Mouse (Mus musculus) layer of hippocampus, postnatal 10 days (tissue): Measurements from ENCODE around the gene Rtl6. TPM values are rescaled to one million over a fixed set of nuclear protein-coding genes. Genes with fewer than 3 reads are reported as not detected.
A peak's percentile ranks its signal among the peaks of the same experiment; 100 is the strongest.

Experiments
- DNase-seq, 2 experiments: peaks; one replicate each; pipeline ENCODE4 v3.0.0; 2021; ENCODE audit warnings: low spot score in 2 of 2
- total RNA-seq, 2 experiments: library from RNA; stranded (reverse); gene quantifications; 2 replicates each; pipeline ENCODE4 v1.2.3; 2021

The Rtl6 gene
- total RNA-seq, 2 experiments from 2014 or later: 60.6 to 65.2 TPM

DNA sequence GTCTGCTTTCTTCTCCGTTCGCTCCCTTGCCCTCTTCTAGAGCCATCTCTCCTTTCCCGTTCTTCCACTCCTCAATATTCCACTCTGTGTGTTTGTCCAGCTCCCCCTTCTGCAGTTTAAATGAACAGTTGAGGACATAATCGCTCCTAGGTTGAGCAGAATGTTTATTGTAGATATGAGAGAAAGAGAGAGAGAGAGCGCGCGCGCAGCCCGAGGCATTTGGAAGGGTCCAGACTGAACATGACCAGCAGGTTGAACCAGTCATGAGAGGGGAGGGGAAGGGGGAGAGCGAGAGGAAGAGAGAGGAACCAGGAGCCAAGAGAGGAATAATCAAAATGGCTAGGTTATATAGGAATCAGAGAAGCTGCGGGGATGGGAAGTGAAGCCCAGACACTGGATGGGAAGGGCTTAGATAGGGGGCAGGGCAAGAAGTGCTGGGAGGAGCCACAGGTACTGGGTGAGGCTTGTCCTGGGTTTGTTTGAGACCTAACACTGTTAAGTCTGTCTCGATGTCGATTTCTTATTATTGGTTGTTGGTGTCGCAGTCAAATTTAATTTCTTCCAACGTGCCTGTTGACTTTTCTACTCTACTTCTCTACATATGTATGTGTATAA lies 18.5 kb downstream of the Rtl6 start:
- DNase-seq: no peak

DNA sequence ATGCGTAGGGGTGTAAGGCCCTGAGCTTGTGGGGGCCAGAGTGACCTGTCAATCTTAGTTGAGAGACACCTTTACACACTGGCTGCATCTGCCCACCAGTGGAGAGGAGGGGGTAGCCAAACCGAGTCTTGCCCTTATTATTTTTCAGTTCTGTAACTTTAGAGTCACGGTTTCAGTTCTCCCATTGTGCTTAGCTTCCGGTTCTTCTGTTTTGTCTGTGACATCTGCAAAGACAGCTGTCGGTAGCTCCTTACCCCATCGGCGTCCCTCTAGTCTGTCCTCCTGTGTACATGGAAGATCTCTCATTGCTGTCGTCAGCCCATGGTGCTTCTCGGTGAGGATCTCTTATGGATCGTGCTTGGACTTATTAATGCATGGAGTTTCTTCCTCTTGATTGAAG lies 20.5 kb downstream of the Rtl6 start:
- no peak for DNase-seq

DNA sequence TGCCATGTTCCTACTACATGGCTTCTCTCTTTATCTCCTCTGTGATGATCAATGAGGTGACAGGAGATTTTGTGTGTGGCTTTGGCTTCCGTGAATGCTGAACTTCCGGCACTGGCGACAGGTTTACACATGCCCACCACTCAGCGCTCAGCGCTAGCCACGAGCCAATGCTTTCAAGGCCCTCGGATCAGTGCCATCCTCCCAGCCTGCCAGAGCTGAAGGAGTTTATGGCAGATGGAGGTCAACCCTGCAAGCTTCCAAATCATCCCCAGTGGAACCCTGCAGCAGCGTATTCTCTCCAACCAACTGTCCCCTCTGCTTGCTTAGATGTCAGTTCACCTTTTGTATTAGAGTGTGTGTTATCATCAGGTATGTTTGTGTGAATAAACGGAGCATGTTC lies 21.0 kb downstream of the Rtl6 start:
- no peak for DNase-seq

GRCm38 (mm10) chr15:84535953-84536352 lies 21.7 kb downstream of the Rtl6 start:
- DNase-seq: no peak

DNA sequence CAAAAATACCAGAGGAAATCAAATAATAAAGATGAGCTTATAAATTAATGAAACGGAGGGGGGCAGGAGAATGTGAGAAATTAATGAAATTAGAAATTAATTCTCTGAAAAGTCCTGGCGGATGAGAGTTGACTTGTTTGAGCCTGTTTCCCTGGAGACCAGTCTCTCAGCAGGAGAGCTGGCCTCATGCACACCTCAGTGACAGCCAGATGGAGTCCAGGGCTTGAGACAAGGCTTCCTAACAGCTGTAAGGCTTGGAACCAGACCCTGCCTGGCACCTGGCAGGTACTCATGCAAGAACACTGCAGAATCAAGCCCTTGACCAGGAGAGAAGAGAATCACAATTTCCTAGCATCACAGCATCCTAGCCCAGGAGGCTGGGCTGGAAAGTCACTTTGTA lies 25.4 kb downstream of the Rtl6 start:
- DNase-seq: peak in 1 of 2 experiments; percentile 43

- DNase-seq: peak in 1 of 2 experiments; percentile 44
Observed at GRCm38 (mm10) chr15:84531535-84531934, 26.1 kb downstream of the Rtl6 start.

DNA sequence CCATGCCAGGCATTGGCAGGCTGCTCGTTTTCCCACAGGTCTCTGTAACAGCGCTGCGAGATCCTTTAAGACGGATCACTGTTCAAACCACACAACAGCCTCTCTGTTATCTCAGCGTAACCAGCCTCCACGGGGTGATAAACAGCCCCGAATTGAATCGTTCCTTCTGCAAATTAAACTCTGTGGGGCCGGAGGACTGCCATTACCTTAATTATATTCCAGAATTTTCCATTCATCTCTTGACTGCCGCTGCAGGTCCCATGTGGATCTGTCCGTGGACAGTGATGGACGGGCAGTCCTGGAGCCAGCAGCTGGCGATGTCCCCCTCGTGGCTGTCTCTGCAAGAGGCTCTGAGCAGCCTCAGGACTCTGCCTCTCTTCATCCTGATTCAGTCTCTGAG lies 30.7 kb downstream of the Rtl6 start:
- DNase-seq: peak in 1 of 2 experiments; percentile 43

GRCm38 (mm10) chr15:84525222-84525883 lies 32.3 kb downstream of the Rtl6 start:
- DNase-seq: no peak

DNA sequence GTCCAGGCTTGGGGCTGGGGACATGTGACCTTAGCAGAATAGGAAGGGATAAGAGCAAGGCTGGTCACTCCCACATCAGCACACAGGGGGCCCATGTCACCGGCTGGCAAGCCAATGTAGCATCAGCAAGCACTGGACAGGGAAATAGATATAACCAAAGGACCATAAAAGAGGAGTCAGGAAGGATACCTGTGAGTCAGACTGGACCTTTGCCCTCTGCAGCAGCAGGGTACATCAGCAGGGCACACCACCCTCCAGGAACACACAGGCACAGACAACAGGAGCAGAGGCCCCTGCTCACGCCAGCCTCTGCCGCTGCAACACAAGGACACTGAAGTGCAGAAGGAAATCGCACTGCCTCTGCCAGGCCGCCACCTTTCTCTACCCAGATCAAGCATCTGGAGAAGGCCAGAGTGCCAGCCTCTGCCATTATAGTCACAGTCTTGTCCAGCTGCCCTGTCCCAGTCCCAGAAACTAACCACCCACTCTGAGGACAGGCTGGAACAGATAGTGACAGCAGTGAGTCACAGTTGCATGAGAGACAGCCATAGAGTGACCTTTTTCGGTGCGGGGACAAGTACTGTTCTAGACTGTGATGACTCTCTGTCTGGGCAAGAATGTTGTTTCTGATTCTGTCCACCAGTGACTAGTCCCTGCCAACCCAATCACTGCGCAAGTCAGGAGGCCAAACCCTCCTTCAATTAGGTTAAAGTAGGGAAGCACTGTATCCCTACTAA lies 34.5 kb downstream of the Rtl6 start:
- no peak for DNase-seq

GRCm38 (mm10) chr15:84521486-84521885 lies 36.1 kb downstream of the Rtl6 start:
- DNase-seq: no peak

DNA sequence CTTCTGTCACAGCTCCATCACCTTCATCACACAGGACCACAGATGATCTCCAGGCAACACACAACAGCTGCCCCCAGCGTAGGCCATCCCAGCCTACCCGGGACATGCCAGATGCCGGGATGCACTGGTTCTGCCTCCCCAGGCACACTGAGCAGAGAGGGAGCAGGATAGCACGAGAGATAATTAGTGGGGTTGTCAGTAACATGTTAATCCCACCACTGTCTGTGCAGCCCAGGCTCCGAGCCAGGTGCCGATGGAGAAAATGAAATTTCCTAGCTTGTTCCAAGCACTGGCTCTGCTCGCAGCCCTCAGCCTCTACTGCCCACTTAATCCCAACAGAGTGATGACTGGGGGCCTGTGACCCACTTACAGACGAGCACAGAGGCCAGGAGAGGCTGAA lies 39.1 kb downstream of the Rtl6 start:
- DNase-seq: no peak

GRCm38 (mm10) chr15:84512626-84513296 lies 44.9 kb downstream of the Rtl6 start:
- DNase-seq: no peak

- DNase-seq: peak; percentile 40 to 42
Observed at GRCm38 (mm10) chr15:84509981-84510380, 47.6 kb downstream of the Rtl6 start.

DNA sequence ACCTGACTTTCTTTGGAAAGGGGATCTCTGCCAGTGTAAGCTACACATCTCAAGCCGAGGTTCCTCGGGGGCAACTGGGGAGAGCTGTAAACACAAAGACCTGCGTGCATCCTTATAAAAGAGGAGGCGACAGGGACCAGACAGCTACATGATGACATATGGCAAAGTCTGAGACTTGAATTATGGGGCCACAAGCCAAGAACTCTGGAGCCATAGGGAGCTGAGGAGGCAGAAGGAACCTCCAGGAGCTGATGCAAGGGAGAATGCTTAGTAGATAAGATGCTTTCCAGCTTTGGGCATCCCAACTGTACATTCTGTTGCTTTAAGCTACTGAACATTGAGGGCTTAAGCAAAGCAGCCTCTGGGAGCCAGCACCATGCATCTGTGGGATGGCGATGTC lies 48.5 kb downstream of the Rtl6 start:
- DNase-seq: no peak

DNA sequence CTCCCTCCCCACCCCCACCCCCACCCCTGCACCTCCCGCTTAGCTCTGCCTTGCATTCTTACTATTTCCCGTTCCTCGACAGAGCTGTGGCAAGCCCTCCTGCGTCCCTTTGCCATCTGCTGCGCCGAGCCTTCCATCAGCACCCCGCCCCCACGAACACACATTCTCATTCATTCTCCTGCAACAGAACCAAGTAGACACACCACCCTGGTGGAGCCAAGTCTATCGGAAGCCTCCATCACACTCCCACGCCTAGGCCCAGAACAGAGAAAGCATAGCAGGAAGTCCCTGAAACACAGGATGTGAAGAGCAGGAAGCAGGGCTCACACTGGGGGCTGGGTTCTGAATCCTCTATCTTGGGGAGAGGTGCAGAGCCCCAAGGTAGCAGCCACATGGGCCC lies 51.6 kb downstream of the Rtl6 start:
- DNase-seq: no peak

DNA sequence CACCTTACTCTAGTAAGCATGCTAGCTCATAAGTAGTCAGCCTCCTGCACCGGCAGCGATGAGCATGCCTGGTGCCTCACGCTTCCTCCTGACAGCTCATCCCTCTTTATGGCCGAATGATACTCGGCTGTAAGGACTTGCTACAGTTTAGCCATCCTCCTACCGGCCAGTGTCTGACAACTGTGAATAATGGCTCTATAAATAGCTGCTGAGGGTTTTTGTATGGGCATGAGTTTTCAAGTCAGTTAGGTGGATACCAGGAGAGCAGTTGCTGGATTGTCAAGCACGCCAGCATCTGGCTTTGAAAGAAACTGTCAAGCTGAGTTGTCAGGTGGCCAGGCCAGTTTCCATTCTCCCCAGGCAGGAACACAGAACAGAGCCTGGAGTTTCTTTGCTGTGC lies 52.7 kb downstream of the Rtl6 start:
- DNase-seq: no peak

Other genes with a start within 250 kb of the Rtl6 start
- 1 to 10 TPM; 6.6 to 9.6 TPM for gene Parvg, start 233.8 kb downstream of the Rtl6 start, total RNA-seq
- 10 to 100 TPM; 60.9 to 67.4 TPM for gene Shisal1, start 110.7 kb downstream of the Rtl6 start, total RNA-seq
- 10 to 100 TPM; 18.6 to 20.6 TPM for gene Prr5, start 111.8 kb upstream of the Rtl6 start, total RNA-seq
- gene Arhgap8, start 162.2 kb upstream of the Rtl6 start, total RNA-seq: under 1 TPM; 0.27 to 0.89 TPM